Mouse (Mus musculus): ENCODE data around the gene B630019K06Rik.
"Not testable (repeated sequence)": the region's sequence is repeated elsewhere in the genome, so short reads cannot be mapped to it uniquely, and the experiment has no call there.

Gene B630019K06Rik

DNA sequence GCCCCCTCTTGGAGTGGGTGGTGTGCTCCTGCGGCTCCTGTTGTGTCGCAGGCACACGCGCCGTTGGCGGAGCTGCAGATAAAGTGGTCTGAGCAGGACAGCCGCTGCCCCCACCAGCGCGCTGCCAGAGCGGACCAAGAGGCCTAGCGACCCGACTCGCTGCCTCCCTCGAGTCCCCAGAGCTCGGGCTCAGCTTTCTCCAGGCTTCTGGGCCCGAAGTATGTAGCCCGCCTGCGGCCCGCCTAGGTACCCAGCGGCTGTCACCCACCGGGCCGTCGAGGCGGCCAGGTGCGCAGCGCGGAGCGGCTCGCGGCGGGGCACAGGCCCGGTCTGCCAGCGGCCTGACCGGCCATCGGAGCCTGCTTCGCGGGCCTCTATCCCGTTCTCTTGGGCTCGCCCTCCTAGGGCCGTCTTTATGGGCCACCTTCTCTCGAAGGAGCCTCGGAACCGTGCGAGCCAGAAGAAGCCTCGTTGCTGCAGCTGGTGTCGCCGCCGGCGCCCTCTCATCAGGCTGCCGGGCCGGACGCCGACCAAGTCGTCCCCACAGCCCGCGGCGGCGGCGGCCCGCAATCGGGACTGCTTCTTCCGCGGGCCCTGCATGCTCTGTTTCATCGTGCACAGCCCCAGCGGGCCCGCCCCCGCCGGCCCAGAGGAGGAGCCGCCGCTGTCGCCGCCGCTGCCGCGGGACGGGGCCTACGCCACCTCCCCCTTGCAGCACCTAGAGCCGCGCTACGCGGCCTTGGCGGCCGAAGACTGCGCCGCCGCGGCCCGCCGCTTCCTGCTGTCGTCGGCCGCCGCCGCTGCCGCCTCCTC, at the start of gene B630019K06Rik:
Gene B630019K06Rik (plus strand): TSS at position 40 of the 813 bp plus-strand sequence.
- DNase-seq (ENCODE audit: low spot score in 2 of 2), result peak in 1 of 2 experiments; percentile 46

DNA sequence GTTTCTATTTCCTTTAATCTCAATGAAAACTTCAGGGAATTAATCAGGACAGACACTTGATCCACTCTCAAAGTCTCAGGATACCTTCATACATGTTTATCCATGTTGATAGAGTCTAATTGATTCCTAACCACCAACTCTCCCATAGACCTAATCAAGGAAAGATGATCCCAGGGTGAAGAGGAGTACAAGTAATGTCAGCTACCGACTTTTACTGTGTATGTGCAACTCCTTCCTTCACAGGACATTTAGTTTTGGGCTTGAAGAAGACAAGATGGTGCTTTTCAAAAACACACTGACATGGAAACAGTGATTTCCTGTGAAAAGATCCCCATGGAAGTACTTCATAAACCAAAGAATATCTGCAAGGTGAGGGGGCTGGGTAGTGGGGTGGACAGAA, 48.5 kb upstream of the B630019K06Rik start, which contains the start of gene Gm6592:
Gene Gm6592 (plus strand): TSS at position 301 of the 400 bp plus-strand sequence.
- no peak for DNase-seq (ENCODE audit: low spot score in 2 of 2)

DNA sequence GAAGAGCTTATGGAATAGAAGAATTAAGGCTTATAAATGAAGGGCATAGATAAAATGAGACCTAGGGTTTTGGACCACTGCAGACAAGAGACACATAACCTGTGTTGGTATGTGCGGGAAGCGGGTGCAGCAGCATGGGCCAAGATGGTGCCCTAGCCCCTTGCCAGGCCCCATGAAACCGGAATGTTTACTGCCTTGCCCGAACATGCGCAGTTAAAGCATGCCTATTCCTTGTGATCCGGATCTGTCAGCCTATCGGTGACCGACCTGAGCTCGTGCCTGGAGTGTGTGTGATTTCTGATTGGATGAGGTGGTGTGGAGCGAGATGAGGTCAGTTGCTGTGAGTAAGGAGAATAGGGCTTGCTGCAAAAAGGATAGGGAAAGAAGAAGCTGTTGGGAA, 39.7 kb upstream of the B630019K06Rik start:
- DNase-seq (ENCODE audit: low spot score in 2 of 2), result no peak

DNA sequence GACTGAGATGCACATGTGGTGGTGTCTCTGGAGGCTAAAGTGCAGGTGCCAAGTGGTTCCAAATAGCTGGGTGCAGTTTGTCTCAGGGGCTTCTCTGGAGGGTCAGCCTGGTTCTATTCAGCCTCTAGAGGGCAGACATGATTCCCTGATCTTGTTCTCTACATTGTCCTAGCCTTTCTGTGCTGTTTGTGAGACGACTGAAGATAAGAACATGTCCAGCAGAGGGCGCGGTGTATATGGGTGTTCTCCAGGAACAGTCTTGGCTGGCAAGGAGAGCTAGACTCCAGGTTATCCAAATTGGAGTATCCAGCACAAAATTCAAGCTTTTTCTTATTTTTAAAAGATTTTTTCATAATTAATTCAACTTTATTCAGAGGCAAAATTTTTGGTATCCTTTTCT, 27.9 kb upstream of the B630019K06Rik start:
- DNase-seq (ENCODE audit: low spot score in 2 of 2), result peak; percentile 25 to 83

DNA sequence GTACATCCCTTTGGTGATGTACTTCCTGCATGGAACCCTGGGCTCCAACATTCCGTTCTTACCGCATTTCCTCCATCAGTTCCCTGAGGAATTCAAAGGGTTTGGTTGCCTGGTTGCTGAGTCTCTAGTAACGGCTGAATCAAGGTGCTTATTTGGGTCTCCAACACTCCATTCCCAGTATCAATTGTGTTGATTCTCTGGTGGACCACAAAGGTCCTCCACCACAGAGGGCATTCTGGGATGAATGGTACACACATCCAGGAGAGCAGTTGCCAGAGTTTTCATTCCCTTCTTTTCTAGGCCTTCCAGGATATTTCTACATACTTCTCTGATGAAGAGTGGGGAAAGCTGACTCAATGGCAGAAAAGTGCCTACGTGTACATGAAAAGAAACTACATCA, 18.2 kb upstream of the B630019K06Rik start, which contains the start of gene Gm5751:
Gene Gm5751 (plus strand): TSS at position 301 of the 400 bp plus-strand sequence.
- DNase-seq (ENCODE audit: low spot score in 2 of 2), result not testable (repeated sequence)

DNA sequence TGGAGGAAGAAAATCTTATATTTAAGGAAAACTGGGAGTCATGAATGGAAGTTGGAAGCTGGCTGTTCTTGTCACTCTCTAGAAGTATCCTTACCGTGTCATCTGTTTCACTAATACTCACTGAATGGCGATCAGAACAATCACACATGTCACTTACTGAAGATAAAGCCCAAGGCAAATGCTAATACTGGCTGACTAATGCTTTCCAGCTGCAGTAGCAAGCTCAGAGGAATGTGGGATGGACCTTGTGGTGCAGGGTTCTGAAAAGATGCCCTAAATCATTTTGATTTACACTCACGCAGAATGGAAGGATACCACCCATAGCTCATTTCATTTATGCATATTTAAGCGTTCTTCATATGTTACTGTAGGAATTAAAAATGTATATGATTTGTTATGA, 7.8 kb upstream of the B630019K06Rik start:
- no peak for DNase-seq (ENCODE audit: low spot score in 2 of 2)

DNA sequence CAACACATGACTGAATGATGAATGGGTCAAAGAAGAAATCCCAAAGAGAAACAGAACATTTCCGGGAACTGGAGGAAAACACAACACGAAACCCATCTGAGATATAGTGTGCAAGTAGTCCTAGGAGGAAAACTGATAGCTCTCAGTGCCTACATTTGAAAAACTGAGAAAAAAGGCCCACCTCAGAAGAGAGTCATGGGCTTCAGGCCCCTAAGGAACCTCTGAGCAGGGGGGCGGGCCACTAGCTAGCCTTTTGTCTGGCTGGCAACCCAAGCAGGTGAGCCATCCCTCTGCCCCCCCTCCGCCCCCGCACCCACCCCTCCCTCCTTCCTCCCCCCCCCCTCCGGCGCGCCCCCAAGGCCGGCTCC, 223 bp upstream of the B630019K06Rik start:
- DNase-seq (ENCODE audit: low spot score in 2 of 2), result no peak

DNA sequence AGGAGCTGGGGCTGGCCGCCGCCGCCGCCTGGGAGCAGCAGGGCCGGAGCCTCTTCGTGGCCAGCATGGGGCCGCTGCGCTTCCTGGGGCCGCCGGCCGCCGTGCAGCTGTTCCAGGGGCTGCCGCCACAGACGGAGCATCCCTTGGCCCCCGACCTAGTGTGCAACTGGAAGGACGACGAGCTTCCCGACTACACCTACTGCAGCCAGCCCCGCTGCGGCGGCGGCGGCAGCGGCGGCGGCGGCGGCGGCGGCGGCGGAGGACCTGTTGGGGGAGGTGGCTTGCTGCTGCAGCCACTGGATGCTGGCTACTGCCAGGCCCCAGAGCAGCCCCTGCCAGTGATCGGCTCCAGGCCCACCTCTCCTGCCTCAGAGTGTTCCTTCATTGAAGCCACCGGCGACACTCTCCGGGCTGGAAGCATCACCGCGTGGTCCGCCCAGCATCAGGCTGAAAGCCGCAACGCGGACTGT, 1.0 kb downstream of the B630019K06Rik start:
- peak in 1 of 2 experiments; percentile 4 for DNase-seq (ENCODE audit: low spot score in 2 of 2)

DNA sequence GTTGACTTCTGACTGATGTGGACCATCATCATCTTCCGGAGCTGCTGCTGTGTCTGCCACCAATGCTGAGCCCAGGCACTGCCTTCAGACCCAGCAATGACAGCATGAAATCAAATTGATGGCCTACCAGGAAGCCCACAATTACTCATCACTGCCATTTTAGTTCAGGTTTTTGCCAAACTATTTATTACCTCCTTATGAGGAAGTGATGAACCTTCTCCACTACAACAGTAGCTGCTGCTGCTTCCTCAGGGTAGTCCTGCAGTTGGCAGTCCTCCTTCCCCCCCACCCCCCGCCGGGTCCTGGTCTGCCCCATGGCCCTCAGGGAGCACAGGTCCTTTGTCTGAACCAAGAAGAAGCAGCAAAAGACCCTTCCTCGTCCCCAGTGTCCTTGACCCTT, 8.6 kb downstream of the B630019K06Rik start:
- DNase-seq (ENCODE audit: low spot score in 2 of 2), result no peak

DNA sequence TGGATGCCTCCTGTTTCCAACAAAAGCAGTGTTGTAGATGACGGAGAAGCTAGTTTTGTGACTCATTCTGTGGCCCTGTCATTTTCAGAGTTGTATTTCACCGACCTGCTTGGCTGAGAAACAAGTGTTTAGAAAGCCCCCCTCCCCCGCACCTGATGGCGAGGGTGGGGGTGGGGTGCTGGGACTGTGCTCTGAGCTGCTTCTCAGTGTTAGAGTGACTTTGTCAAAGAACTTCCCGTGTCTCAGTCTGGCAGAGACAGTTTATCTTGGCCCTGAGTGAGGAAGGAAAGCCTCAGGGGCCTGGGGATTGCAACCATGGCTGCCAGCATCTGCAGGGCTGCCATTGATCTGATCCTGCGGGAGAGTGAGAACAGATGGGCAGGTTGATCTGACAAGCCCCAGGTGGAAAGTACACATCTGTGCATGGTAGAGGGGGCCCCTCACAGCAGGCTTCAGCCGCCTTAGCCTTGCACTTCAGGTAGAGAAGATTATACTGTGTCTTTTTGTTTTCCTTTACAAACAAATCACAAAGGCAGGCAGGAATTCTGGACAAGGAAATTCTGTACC, 9.8 kb downstream of the B630019K06Rik start:
- DNase-seq (ENCODE audit: low spot score in 2 of 2), result no peak

DNA sequence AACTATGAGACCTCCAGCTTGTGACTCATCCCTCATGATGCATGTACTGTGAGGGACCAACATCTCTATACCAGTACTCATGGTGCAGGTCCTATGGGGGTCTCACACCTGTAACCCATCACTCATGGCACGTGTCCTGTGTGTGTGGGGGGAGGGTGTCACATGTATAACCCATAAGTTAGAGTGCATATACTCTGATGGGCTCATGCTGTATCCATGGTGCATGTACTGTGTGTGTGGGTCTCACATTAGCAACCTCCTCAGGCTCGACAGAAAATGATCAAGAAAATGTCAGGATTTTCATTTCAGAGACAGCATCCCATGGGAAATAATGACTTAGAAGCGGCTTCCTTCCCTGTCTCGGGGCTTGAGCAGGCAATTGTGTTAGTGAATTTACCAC, 28.9 kb downstream of the B630019K06Rik start:
- DNase-seq (ENCODE audit: low spot score in 2 of 2), result no peak

DNA sequence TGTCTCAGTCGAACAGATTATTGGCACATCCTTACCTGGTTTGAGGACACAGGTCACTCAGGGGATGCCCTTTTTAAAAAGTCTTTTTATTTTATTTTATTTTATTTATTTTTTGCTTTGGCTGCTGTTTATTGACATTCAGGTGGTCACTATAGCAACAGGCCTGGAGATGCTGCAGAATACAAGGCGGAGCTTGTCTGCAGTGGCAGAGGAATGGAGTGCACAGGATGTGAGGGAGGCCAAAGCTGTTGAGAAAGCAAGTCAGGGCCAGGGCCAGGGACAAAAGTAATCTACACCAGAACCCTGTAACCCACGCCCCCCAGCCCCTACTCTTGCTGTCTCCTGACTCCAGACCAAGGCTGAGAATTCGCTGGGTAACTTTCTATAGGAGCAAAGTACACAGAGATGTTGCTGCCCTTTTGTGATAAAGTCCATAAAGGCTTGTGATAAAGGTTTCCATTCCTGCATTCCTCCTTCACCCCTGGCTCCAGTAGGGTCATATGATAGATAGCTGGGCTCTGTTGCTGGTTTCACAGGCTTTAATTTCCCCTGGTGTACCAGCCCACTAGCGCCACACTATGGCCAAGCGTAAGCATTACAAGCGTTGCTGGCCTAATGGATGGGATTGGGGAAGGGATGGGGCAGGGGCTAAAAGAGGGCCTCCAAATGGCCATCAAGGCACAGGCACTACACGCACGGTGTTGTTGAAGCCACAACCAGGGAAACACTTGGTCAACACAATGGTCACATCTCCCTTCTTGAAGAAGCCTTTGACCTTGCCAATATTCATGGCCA, 29.8 kb downstream of the B630019K06Rik start:
- DNase-seq (ENCODE audit: low spot score in 2 of 2), result no peak

DNA sequence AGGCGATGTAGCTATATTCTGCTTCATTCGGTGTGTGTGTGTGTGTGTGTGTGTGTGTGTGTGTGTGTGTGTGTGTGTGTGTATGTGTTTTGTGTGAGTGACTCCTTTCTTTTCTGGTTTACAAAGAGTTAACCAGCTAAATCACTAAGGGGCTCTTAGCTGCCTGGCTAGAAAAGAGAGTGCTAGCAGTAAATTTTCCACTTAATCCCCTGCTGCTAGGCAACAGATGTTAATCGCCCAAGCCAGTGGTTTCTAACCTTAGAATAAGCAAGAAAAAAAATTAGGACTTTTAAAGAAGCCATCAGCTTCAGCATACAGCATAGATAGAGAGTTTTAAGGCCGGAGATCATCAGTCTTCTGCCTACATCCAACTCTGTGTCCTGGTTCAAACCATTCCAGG, 35.1 kb downstream of the B630019K06Rik start:
- no peak for DNase-seq (ENCODE audit: low spot score in 2 of 2)

DNA sequence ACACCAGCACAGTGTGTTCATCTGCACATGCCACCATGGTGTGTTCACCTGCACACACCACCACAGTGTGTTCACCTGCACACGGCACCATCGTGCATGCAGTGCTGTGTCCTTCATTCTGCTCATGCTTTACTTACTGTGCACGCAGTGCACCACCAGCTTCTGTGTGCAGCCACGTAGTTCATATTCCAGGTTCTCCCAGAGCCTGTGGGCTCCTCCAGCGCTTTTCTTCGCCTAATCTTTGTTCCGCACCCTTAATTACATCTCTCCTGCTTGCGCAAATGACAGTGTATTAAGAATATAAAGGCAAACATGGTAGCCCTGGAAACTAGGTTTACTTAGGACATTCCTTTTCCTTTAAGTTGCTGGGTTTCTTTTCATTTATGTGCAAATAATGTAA, 51.9 kb downstream of the B630019K06Rik start:
- DNase-seq (ENCODE audit: low spot score in 2 of 2), result no peak
